ENCODE assay signal across 10 mouse cellular contexts in genomic region chr11:6900769-6901481, GRCm38 (mm10).
DNase-seq lines count a peak whose midpoint lies in the region; ATAC-seq and TF ChIP-seq lines count a peak whose summit lies in the region.
"Had no signal": no experiment of that assay in that cellular context is flagged by ENCODE, and none has a peak within 500 bp of the region (broad histone marks: within the 10 kb centered on the region; RNA-seq: fewer than 3 reads in every experiment).

No protein-coding gene starts in this region.

- no peak for DNase-seq in embryonic facial prominence, embryonic 11.5 days (ENCODE audit: low spot score)
- no peak for DNase-seq in embryonic facial prominence, embryonic 10.5 days (ENCODE audit: low spot score)
- peak; percentile 13 for DNase-seq in lung, postnatal 0 days (ENCODE audit: low spot score)
- DNase-seq in lung, postnatal 25 days (ENCODE audit: low spot score) = no peak
- DNase-seq in c-Kit-positive CD71-positive TER-119-positive erythroid progenitor cells, embryonic 14.5 days (ENCODE audit: low spot score) = no peak
- no peak for DNase-seq in urinary bladder, postnatal 4 days (ENCODE audit: low spot score in 2 of 2)
- DNase-seq: gastrocnemius, adult 2 months; lung, postnatal 10 days had no signal

- 46% methylated on average over 11 of the region's 11 CpGs for WGBS in embryonic facial prominence, embryonic 11.5 days
- WGBS in embryonic facial prominence, embryonic 10.5 days = 55% methylated on average over 11 of the region's 11 CpGs
- WGBS in lung, postnatal 0 days = 41% methylated on average over 11 of the region's 11 CpGs
- WGBS in hindbrain, embryonic 13.5 days = 41% methylated on average over 11 of the region's 11 CpGs
- 41% methylated on average over 11 of the region's 11 CpGs for WGBS in neural tube, embryonic 15.5 days

- ATAC-seq in embryonic facial prominence, embryonic 11.5 days (replicated peaks; ENCODE audit: insufficient number of reproducible peaks, low FRiP score, low TSS enrichment, low read depth) = 0 out of 2 replicates have a peak, but pooled peaks have one; percentile 56
- ATAC-seq in lung, postnatal 0 days = peak; percentile 60
- ATAC-seq in hindbrain, embryonic 13.5 days (ENCODE audit: low FRiP score) = peak; percentile 41; the same call in 1 of the 2 replicates
- ATAC-seq in neural tube, embryonic 15.5 days (ENCODE audit: low FRiP score) = peak; percentile 54; the same call in 1 of the 2 replicates

- no peaks in the 10 kb centered on the region for H3K9me3 ChIP-seq in embryonic facial prominence, embryonic 11.5 days (replicated peaks; ENCODE audit: control insufficient read depth, low read length)
- H3K9me3 ChIP-seq in embryonic facial prominence, embryonic 10.5 days = no peaks in the 10 kb centered on the region
- H3K9me3 ChIP-seq in lung, postnatal 0 days (ENCODE audit: low read length) = no peaks in the 10 kb centered on the region
- H3K9me3 ChIP-seq in hindbrain, embryonic 13.5 days = no peaks in the 10 kb centered on the region
- no peaks in the 10 kb centered on the region for H3K9me3 ChIP-seq in neural tube, embryonic 15.5 days (replicated peaks)

- H3K4me3 ChIP-seq in embryonic facial prominence, embryonic 11.5 days (ENCODE audit: low read depth, low read length) = no peak overlapping the region
- H3K4me3 ChIP-seq in embryonic facial prominence, embryonic 10.5 days = no peak overlapping the region
- H3K4me3 ChIP-seq in lung, postnatal 0 days (ENCODE audit: low read depth, low read length) = no peak overlapping the region
- H3K4me3 ChIP-seq in hindbrain, embryonic 13.5 days = no peak overlapping the region
- H3K4me3 ChIP-seq in neural tube, embryonic 15.5 days (replicated peaks) = no peak overlapping the region
- H3K4me3 ChIP-seq: gastrocnemius, adult 2 months had no signal

- H3K27ac ChIP-seq in embryonic facial prominence, embryonic 11.5 days (replicated peaks; ENCODE audit: low read depth, low read length) = no peak overlapping the region
- H3K27ac ChIP-seq in embryonic facial prominence, embryonic 10.5 days (replicated peaks) = no peak overlapping the region
- no peak overlapping the region for H3K27ac ChIP-seq in lung, postnatal 0 days (ENCODE audit: low read length)
- H3K27ac ChIP-seq in hindbrain, embryonic 13.5 days = peak overlapping the region; percentile 67
- H3K27ac ChIP-seq in neural tube, embryonic 15.5 days (replicated peaks) = peak overlapping the region; percentile 65
- H3K27ac ChIP-seq: gastrocnemius, adult 2 months had no signal

- no peaks in the 10 kb centered on the region for H3K27me3 ChIP-seq in embryonic facial prominence, embryonic 11.5 days (ENCODE audit: control insufficient read depth, insufficient read depth, low read length)
- 0 out of 2 replicates have a peak, but pooled peaks cover 3% of the 10 kb centered on the region for H3K27me3 ChIP-seq in embryonic facial prominence, embryonic 10.5 days (replicated peaks; ENCODE audit: low read depth, poor library complexity, severe bottlenecking)
- no peaks in the 10 kb centered on the region for H3K27me3 ChIP-seq in lung, postnatal 0 days (replicated peaks; ENCODE audit: insufficient read depth, low read length)
- no peaks in the 10 kb centered on the region for H3K27me3 ChIP-seq in hindbrain, embryonic 13.5 days
- H3K27me3 ChIP-seq in neural tube, embryonic 15.5 days (replicated peaks) = no peaks in the 10 kb centered on the region

- TF ChIP-seq EP300 in lung, postnatal 0 days (IDR thresholded peaks at IDR 0.05) = no peak

- no peaks in the 10 kb centered on the region for H3K36me3 ChIP-seq in embryonic facial prominence, embryonic 11.5 days (replicated peaks; ENCODE audit: control insufficient read depth, insufficient read depth, low read depth, low read length)
- H3K36me3 ChIP-seq in embryonic facial prominence, embryonic 10.5 days (replicated peaks) = no peaks in the 10 kb centered on the region
- H3K36me3 ChIP-seq in lung, postnatal 0 days (ENCODE audit: insufficient read depth, low read length) = no peaks in the 10 kb centered on the region
- H3K36me3 ChIP-seq in hindbrain, embryonic 13.5 days = no peaks in the 10 kb centered on the region
- H3K36me3 ChIP-seq in neural tube, embryonic 15.5 days = no peaks in the 10 kb centered on the region

- no peak overlapping the region for H3K9ac ChIP-seq in embryonic facial prominence, embryonic 11.5 days (replicated peaks; ENCODE audit: low read length)
- H3K9ac ChIP-seq in lung, postnatal 0 days (replicated peaks; ENCODE audit: low read depth) = no peak overlapping the region
- H3K9ac ChIP-seq in hindbrain, embryonic 13.5 days = no peak overlapping the region
- no peak overlapping the region for H3K9ac ChIP-seq in neural tube, embryonic 15.5 days (replicated peaks)

- H3K4me1 ChIP-seq in embryonic facial prominence, embryonic 11.5 days (ENCODE audit: control insufficient read depth, insufficient read depth, low read length) = no peaks in the 10 kb centered on the region
- H3K4me1 ChIP-seq in embryonic facial prominence, embryonic 10.5 days = peaks cover 19% of the 10 kb centered on the region
- H3K4me1 ChIP-seq in lung, postnatal 0 days (ENCODE audit: insufficient read depth, low read depth, low read length) = no peaks in the 10 kb centered on the region
- peaks cover 22% of the 10 kb centered on the region for H3K4me1 ChIP-seq in hindbrain, embryonic 13.5 days (replicated peaks)
- peaks cover 11% of the 10 kb centered on the region for H3K4me1 ChIP-seq in neural tube, embryonic 15.5 days

- H3K4me2 ChIP-seq in embryonic facial prominence, embryonic 11.5 days (ENCODE audit: low read depth, low read length) = no peak overlapping the region
- H3K4me2 ChIP-seq in lung, postnatal 0 days (replicated peaks; ENCODE audit: low read depth, low read length) = no peak overlapping the region
- no peak overlapping the region; the same call in 1 of the 2 replicates for H3K4me2 ChIP-seq in hindbrain, embryonic 13.5 days
- H3K4me2 ChIP-seq in neural tube, embryonic 15.5 days = no peak overlapping the region

- TF ChIP-seq CTCF in lung, postnatal 0 days (IDR thresholded peaks at IDR 0.05) = no peak

Comparison
In these comparisons a context has a peak if more than half of its experiments do, and no peak if none do; other contexts are left out.
1. H3K27ac ChIP-seq: peak in hindbrain, embryonic 13.5 days (single experiment) and neural tube, embryonic 15.5 days (single experiment); none in embryonic facial prominence, embryonic 11.5 days (single experiment), embryonic facial prominence, embryonic 10.5 days (single experiment) and lung, postnatal 0 days (single experiment).
2. Peak in every context shown above with its lines, with median percentiles within 50 percentile points of each other: ATAC-seq.